Mouse (Mus musculus) heart, embryonic 16.5 days (tissue): ENCODE results near the gene Mrgprf. TPM values are rescaled to one million over a fixed set of nuclear protein-coding genes. Genes with fewer than 3 reads are reported as not detected.

Source experiments
- ATAC-seq: fragments of 200-750 bp; cut with Nextera tagmentation; replicated peaks from 2 replicates; pipeline ENCODE4 v1.8.0; 2017; ENCODE audit warnings: moderate number of reproducible peaks; ENCODE audit not compliant: insufficient read depth, low FRiP score; ENCODE audit errors: extremely low read depth
- H3K27ac ChIP-seq: fragments of 300-500 bp; sonication (generic); 2 replicates; pipeline ENCODE4 v1.5.1; 2014; ENCODE audit warnings: mild to moderate bottlenecking, low read length, control low read depth, moderate library complexity
- H3K27me3 ChIP-seq: fragments of 300-500 bp; sonication (generic); 2 replicates; pipeline ENCODE4 v1.6.1; 2014; ENCODE audit warnings: low read length, mixed read lengths; ENCODE audit not compliant: control insufficient read depth, insufficient read depth
- H3K36me3 ChIP-seq: fragments of 300-500 bp; sonication (generic); 2 replicates; pipeline ENCODE4 v1.6.1; 2014; ENCODE audit not compliant: control insufficient read depth, insufficient read depth
- H3K4me1 ChIP-seq: fragments of 300-500 bp; sonication (generic); 2 replicates; pipeline ENCODE4 v1.6.1; 2014; ENCODE audit warnings: low read length, mixed read lengths; ENCODE audit not compliant: control insufficient read depth, insufficient read depth
- H3K4me2 ChIP-seq: fragments of 300-500 bp; sonication (generic); 2 replicates; pipeline ENCODE4 v1.6.1; 2014; ENCODE audit warnings: low read depth, mild to moderate bottlenecking, control low read depth, low read length
- H3K4me3 ChIP-seq: fragments of 300-500 bp; sonication (generic); 2 replicates; pipeline ENCODE4 v1.5.1; 2014; ENCODE audit warnings: mild to moderate bottlenecking, control low read depth, low read length
- H3K9ac ChIP-seq: fragments of 300-500 bp; sonication (generic); 2 replicates; pipeline ENCODE4 v1.6.1; 2014; ENCODE audit warnings: low read length, control low read depth
- H3K9me3 ChIP-seq: fragments of 300-500 bp; sonication (generic); replicated peaks from 2 replicates; pipeline ENCODE4 v1.6.1; 2016; ENCODE audit warnings: low read length; ENCODE audit not compliant: control insufficient read depth
- WGBS: fragments of 180-500 bp; shearing (Covaris S2); extraction: QIAGEN DNeasy Blood & Tissue Kit; methylation state at CpG from one replicate; pipeline ENCODE4 v1.1.7; 2014; 5-methylcytosine and 5-hydroxymethylcytosine counted together
- polyA plus RNA-seq: library from polyadenylated mRNA; unstranded; fragments of >200 nt; fragmentation: Nextera tagmentation; extraction: Ambion mirVana; gene quantifications from 2 replicates; pipeline ENCODE4 v1.2.1, GENCODE M21; 2015

Mrgprf gene
- 1.6 and 2.2 TPM in 2 replicates for polyA plus RNA-seq

- H3K4me2 ChIP-seq, result no peak within 1 kb of the TSS
- 35% methylated on average over 13 of the region's 13 CpGs for WGBS
- no peak within 1 kb of the TSS for H3K4me3 ChIP-seq
- no peak within 1 kb of the TSS for H3K27ac ChIP-seq
- peak; percentile 23; the same call in 1 of the 2 replicates for ATAC-seq
- peaks cover 10% of the 10 kb centered on the region; the same call in 1 of the 2 replicates for H3K4me1 ChIP-seq
- no peaks in the 10 kb centered on the region for H3K36me3 ChIP-seq
- H3K9ac ChIP-seq, result no peak within 1 kb of the TSS
- H3K27me3 ChIP-seq, result no peaks in the 10 kb centered on the region
- H3K9me3 ChIP-seq, result no peaks in the 10 kb centered on the region
These were observed at the start of gene Mrgprf for GRCm38 (mm10) chr7:145300321-145301007. Mrgprf (plus strand) TSS chr7:145300828.

- Histone ChIP-seq H3K9ac (peak overlapping the region; percentile 23; the same call in 1 of the 2 replicates), H3K27me3 (no peaks in the 10 kb centered on the region), H3K27ac (no peak overlapping the region), H3K36me3 (0 out of 2 replicates have a peak, but pooled peaks cover 2% of the 10 kb centered on the region), H3K4me3 (no peak overlapping the region), H3K4me1 (no peaks in the 10 kb centered on the region), H3K4me2 (no peak overlapping the region), H3K9me3 (no peaks in the 10 kb centered on the region)
- ATAC-seq, result peak; percentile 67
- 25% methylated on average over 8 of the region's 8 CpGs for WGBS
These were observed 47.7 kb upstream of the Mrgprf start for GRCm38 (mm10) chr7:145252715-145253476.

DNA sequence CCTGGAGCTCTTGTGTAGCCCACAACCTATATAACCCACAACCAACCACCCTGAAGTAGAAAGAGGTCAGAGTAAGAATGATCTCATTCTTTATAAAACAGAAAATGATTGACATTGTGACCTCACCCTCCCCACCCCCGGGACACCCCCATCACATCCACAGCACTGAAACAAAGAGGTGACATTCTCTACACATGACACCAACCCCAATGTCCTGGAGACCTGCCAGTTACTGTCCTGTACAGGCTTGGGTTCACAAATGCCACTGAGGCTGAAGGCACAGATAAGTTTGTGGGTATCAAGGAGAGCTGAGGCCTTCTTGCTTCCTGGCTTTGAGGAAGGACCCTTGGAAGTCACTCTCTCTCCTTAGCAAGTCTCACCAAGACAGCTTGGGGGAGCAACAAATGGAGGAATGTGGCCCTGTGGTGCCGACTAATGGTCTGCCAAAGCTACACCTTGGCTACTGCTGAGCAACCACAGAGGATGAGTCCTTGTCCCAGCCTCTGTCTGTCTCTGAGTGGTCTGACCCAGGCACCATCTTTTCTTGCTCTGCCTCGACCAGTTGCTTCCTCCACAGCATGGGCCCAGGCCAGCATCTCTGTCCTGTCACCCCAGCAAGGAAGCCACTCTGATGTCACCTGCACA is 46.5 kb upstream of the Mrgprf start:
- Histone ChIP-seq H3K4me3 (no peak overlapping the region), H3K36me3 (0 out of 2 replicates have a peak, but pooled peaks cover 6% of the 10 kb centered on the region), H3K27ac (no peak overlapping the region), H3K4me1 (no peaks in the 10 kb centered on the region), H3K9me3 (no peaks in the 10 kb centered on the region), H3K4me2 (no peak overlapping the region), H3K9ac (no peak overlapping the region), H3K27me3 (no peaks in the 10 kb centered on the region)
- 50% methylated on average over 3 of the region's 3 CpGs for WGBS
- ATAC-seq, result no peak

DNA sequence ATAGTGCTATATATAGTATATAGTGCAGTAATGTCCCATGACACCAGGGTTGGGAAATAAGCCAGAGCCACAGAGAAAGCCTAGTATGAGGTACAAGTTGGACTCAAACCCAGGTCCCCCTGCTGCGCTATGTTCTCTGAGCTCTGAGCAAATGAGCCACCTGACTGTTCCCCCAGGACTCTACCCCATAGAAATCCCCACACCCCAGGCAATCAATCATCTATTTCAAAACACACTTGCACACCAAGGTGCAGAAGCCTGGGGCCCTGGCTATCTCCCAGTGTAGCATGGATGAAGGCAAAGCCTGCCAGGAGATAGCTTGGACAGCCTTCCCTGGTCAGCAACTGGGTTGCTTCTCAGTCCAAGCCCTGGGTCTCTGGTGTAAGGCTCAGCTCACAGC is 44.5 kb upstream of the Mrgprf start:
- Histone ChIP-seq H3K27me3 (no peaks in the 10 kb centered on the region), H3K36me3 (0 out of 2 replicates have a peak, but pooled peaks cover 8% of the 10 kb centered on the region), H3K9ac (no peak overlapping the region), H3K9me3 (no peaks in the 10 kb centered on the region), H3K4me1 (no peaks in the 10 kb centered on the region), H3K27ac (no peak overlapping the region), H3K4me2 (no peak overlapping the region), H3K4me3 (no peak overlapping the region)
- 89% methylated on average over 1 of the region's 1 CpGs for WGBS
- no peak for ATAC-seq

DNA sequence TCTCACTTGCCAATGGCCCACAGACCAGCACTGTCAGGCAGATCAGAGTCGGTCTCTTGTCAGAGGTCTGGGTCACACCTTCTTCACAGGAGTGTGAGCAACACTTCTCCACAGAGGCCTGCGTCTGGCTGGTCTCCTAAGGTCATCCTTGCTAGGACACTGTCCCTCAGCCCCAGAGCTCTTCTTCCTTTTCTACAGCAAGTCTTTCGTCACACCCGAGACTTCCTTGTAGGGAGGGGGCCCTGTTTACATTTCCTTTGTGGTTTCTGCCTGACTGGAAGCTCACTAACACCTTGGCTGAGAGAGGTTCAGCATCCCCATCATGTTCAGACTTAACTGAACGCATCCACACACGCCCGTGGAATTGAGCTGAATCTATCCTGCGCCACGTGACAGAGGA is 36.4 kb upstream of the Mrgprf start:
- Histone ChIP-seq H3K27ac (0 out of 2 replicates have a peak overlapping the region, but pooled peaks have one; percentile 24), H3K4me3 (no peak overlapping the region), H3K27me3 (no peaks in the 10 kb centered on the region), H3K4me1 (no peaks in the 10 kb centered on the region), H3K9ac (no peak overlapping the region), H3K9me3 (no peaks in the 10 kb centered on the region), H3K36me3 (peaks cover 14% of the 10 kb centered on the region), H3K4me2 (no peak overlapping the region)
- WGBS, result 58% methylated on average over 9 of the region's 9 CpGs
- ATAC-seq, result no peak

DNA sequence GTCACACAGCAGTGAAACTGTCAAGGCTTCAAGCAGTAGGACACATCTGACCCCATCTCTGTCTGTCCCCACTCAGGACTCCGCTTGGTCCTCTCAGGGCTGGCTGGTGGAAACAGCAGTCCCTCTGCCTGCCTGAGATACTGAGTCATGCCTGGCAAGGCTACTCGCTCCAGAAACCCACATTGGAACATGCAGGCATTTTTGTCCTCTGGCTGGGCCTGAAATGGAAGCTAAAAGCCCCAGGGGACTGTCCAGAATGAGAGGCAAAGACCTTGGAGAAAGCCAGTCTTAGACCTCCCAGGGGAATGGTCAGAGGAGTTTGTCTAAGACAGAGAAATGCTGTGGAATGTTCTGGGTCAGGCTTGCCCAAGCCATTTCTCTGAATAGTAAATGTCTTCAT is 34.6 kb upstream of the Mrgprf start:
- no peak for ATAC-seq
- Histone ChIP-seq H3K36me3 (peaks cover 17% of the 10 kb centered on the region), H3K9me3 (no peaks in the 10 kb centered on the region)

GRCm38 (mm10) chr7:145268890-145269289 is 31.7 kb upstream of the Mrgprf start:
- H3K27ac ChIP-seq, result no peak overlapping the region
- ATAC-seq, result no peak
- no peaks in the 10 kb centered on the region for H3K4me1 ChIP-seq
- no peak overlapping the region for H3K4me2 ChIP-seq
- peaks cover 33% of the 10 kb centered on the region for H3K36me3 ChIP-seq
- no peak overlapping the region for H3K9ac ChIP-seq
- H3K9me3 ChIP-seq, result no peaks in the 10 kb centered on the region
- H3K27me3 ChIP-seq, result no peaks in the 10 kb centered on the region
- 90% methylated on average over 7 of the region's 7 CpGs for WGBS
- no peak overlapping the region for H3K4me3 ChIP-seq

More for the DNA sequence above, 34.6 kb upstream of the Mrgprf start:
- no peak overlapping the region; the same call in 1 of the 2 replicates for H3K27ac ChIP-seq
- no peak overlapping the region for H3K4me3 ChIP-seq
- no peaks in the 10 kb centered on the region for H3K27me3 ChIP-seq
- no peak overlapping the region for H3K4me2 ChIP-seq
- 73% methylated on average over 2 of the region's 2 CpGs for WGBS
- H3K9ac ChIP-seq, result no peak overlapping the region
- H3K4me1 ChIP-seq, result no peaks in the 10 kb centered on the region

- no peak overlapping the region for H3K9ac ChIP-seq
- no peak overlapping the region for H3K4me2 ChIP-seq
- no peaks in the 10 kb centered on the region for H3K4me1 ChIP-seq
- peaks cover 38% of the 10 kb centered on the region for H3K36me3 ChIP-seq
- WGBS, result 84% methylated on average over 5 of the region's 5 CpGs
- H3K9me3 ChIP-seq, result no peaks in the 10 kb centered on the region
- no peak for ATAC-seq
- no peaks in the 10 kb centered on the region for H3K27me3 ChIP-seq
- H3K27ac ChIP-seq, result no peak overlapping the region
- H3K4me3 ChIP-seq, result no peak overlapping the region
These were observed 29.7 kb upstream of the Mrgprf start for GRCm38 (mm10) chr7:145270955-145271354.
